Mouse (Mus musculus) ES-E14 (cell line): Measurements from ENCODE around the gene Smr3a. TPM values are rescaled to one million over a fixed set of nuclear protein-coding genes. Genes with fewer than 3 reads are reported as not detected.

Experiments
- DNase-seq: peaks from one replicate; pipeline ENCODE4 v3.0.0-alpha.2; 2013; ENCODE audit warnings: low read depth, low spot score
- H3K27ac ChIP-seq: 2 replicates; pipeline ENCODE4 v1.5.1; 2012; ENCODE audit warnings: low read depth, mild to moderate bottlenecking, low read length, moderate library complexity, mixed read lengths; ENCODE audit not compliant: poor library complexity, insufficient read depth, severe bottlenecking
- H3K36me3 ChIP-seq: 2 replicates; pipeline ENCODE4 v1.6.1; 2012; ENCODE audit warnings: mild to moderate bottlenecking, low read length, moderate library complexity, mixed read lengths; ENCODE audit not compliant: control insufficient read depth, poor library complexity, insufficient read depth, severe bottlenecking
- H3K4me1 ChIP-seq, 2 experiments: fragments of 150-350 bp in 1 of 2; sonication (generic) in 1 of 2; 2 replicates each; pipeline ENCODE4 v1.6.1; 2012; ENCODE audit warnings: low read length in 2 of 2, mild to moderate bottlenecking in 1 of 2, mixed read lengths in 1 of 2; ENCODE audit not compliant: control insufficient read depth in 2 of 2, insufficient read depth in 2 of 2, poor library complexity in 1 of 2
- H3K4me3 ChIP-seq, 2 experiments: fragments of 150-350 bp in 1 of 2; sonication (generic) in 1 of 2; 2 replicates each; pipeline ENCODE4 v1.5.1; 2012; ENCODE audit warnings: low read length in 2 of 2, low read depth in 1 of 2, mild to moderate bottlenecking in 1 of 2, mixed read lengths in 1 of 2; ENCODE audit not compliant: insufficient read depth in 1 of 2, poor library complexity in 1 of 2, severe bottlenecking in 1 of 2
- H3K9ac ChIP-seq: 2 replicates; pipeline ENCODE4 v1.6.1; 2012; ENCODE audit warnings: low read depth, mild to moderate bottlenecking, low read length, mixed read lengths; ENCODE audit not compliant: poor library complexity, insufficient read depth, severe bottlenecking
- H3K9me3 ChIP-seq: fragments of 150-350 bp; sonication (generic); 2 replicates; pipeline ENCODE4 v1.6.1; 2012; ENCODE audit warnings: low read depth, mild to moderate bottlenecking, low read length; ENCODE audit not compliant: control insufficient read depth, insufficient read depth
- CHD2 ChIP-seq: IDR thresholded peaks from 2 replicates; pipeline ENCODE4 v1.6.1; 2014; ENCODE audit warnings: mild to moderate bottlenecking, low read depth, low read length, inconsistent platforms
- HCFC1 ChIP-seq: IDR thresholded peaks from 2 replicates; pipeline ENCODE4 v1.6.1; 2012; ENCODE audit warnings: low read length, inconsistent platforms, borderline replicate concordance; ENCODE audit not compliant: insufficient read depth
- MAFK ChIP-seq: IDR thresholded peaks from 2 replicates; pipeline ENCODE4 v1.6.1; 2014; ENCODE audit warnings: mild to moderate bottlenecking, low read depth, low read length, inconsistent platforms; ENCODE audit not compliant: insufficient read depth
- ZC3H11A ChIP-seq: IDR thresholded peaks from 2 replicates; pipeline ENCODE4 v1.6.1; 2012; ENCODE audit warnings: low read depth, mild to moderate bottlenecking, inconsistent platforms, low read length, borderline replicate concordance
- ZNF384 ChIP-seq: IDR thresholded peaks from 2 replicates; pipeline ENCODE4 v1.6.1; 2012; ENCODE audit warnings: low read depth, low read length, inconsistent platforms
- in situ Hi-C, 2 experiments: fragments of 600-800 bp; cut with MboI; formaldehyde crosslinking; loops; one replicate each; pipeline ENCODE4 v1.15.1; 2025; ENCODE audit warnings: low sequenced_read_pairs in 2 of 2, inconsistent platforms in 1 of 2; ENCODE audit not compliant: unreplicated experiment in 2 of 2
- total RNA-seq: library from RNA; depleted of rRNA; stranded (reverse); fragments of 300-350 nt; gene quantifications from 2 replicates; pipeline ENCODE4 v1.2.3, GENCODE M21; 2012; rRNA removed

Smr3a gene
- not detected in 2 replicates for total RNA-seq

DNA sequence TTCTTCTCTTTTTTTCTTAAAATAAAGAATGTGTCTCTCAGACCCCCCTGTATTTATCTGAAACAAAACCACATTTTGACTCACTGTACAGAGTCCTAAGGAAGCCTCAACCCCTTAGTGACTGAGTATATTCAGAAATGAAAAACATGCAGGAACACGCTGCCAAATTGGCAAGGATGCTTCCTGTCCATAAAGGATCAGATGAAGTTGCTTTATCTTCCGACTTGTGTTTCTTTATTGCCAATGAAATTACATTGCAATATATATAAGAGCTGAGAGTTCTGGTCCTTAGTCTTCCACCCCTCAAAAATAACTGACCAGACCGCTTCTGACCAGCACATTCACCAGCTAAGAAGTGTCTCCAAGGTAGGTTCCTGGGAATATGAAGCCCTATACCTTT is at the start of gene Smr3a:
Gene Smr3a (plus strand): TSS at position 301 of the 400 bp plus-strand sequence.
- Histone ChIP-seq H3K27ac (no peak within 1 kb of the TSS), H3K9ac (no peak within 1 kb of the TSS), H3K9me3 (no peaks in the 10 kb centered on the region), H3K36me3 (no peaks in the 10 kb centered on the region), H3K4me3 (no peak within 1 kb of the TSS), H3K4me1 (peaks cover 0 to 3% of the 10 kb centered on the region in 2 experiments; a peak in 1 of 4 replicates)
- TF ChIP-seq ZNF384 (no peak), HCFC1 (no peak), ZC3H11A (no peak), MAFK (no peak), CHD2 (no peak)
- DNase-seq = no peak
- in situ Hi-C loops = no loop called here

- Histone ChIP-seq H3K9ac (no peak within 1 kb of the TSS), H3K4me3 (no peak within 1 kb of the TSS), H3K27ac (no peak within 1 kb of the TSS), H3K4me1 (peaks cover 0 to 2% of the 10 kb centered on the region in 2 experiments; a peak in 2 of 4 replicates), H3K36me3 (no peaks in the 10 kb centered on the region), H3K9me3 (no peaks in the 10 kb centered on the region)
- TF ChIP-seq HCFC1 (no peak), ZC3H11A (no peak), MAFK (no peak), CHD2 (no peak), ZNF384 (no peak)
- in situ Hi-C loops = no loop called here
- no peak for DNase-seq
Observed at GRCm38 (mm10) chr5:87969201-87969600, 33.1 kb upstream of the Smr3a start, which contains the start of the genes 2310003L06Rik and Gm28434. 2310003L06Rik (plus strand) TSS chr5:87969459. Gm28434 (plus strand) TSS chr5:87969517.

DNA sequence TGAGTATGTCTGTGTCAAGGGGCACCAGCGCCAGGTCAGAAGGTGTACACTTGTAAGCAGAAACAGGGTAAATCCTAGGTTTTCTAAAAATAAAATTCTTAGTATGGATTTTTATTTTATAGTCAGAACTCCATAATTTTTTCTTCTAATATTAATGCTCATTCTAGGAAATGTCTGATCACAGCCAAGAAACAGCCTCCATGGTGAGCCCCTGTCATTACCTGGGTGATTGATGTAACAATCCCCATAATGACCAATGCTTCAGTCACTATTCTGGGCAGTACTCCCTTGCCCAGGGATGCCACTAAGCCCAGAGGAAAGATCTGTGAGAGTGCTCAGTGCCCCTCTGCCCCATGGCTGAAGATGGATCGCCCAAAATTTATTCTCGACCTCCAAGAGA is 23.2 kb upstream of the Smr3a start, which contains the start of gene Cabs1:
Gene Cabs1 (plus strand): TSS at position 301 of the 400 bp plus-strand sequence.
- no peaks in the 10 kb centered on the region for H3K9me3 ChIP-seq
- in situ Hi-C loops = no loop called here
- no peaks in the 10 kb centered on the region for H3K4me1 ChIP-seq
- TF ChIP-seq HCFC1 (no peak), CHD2 (no peak), ZC3H11A (no peak), MAFK (no peak), ZNF384 (no peak)
- H3K36me3 ChIP-seq = no peaks in the 10 kb centered on the region
- no peak within 1 kb of the TSS for H3K27ac ChIP-seq
- no peak within 1 kb of the TSS for H3K9ac ChIP-seq
- no peak for DNase-seq
- H3K4me3 ChIP-seq = no peak within 1 kb of the TSS

DNA sequence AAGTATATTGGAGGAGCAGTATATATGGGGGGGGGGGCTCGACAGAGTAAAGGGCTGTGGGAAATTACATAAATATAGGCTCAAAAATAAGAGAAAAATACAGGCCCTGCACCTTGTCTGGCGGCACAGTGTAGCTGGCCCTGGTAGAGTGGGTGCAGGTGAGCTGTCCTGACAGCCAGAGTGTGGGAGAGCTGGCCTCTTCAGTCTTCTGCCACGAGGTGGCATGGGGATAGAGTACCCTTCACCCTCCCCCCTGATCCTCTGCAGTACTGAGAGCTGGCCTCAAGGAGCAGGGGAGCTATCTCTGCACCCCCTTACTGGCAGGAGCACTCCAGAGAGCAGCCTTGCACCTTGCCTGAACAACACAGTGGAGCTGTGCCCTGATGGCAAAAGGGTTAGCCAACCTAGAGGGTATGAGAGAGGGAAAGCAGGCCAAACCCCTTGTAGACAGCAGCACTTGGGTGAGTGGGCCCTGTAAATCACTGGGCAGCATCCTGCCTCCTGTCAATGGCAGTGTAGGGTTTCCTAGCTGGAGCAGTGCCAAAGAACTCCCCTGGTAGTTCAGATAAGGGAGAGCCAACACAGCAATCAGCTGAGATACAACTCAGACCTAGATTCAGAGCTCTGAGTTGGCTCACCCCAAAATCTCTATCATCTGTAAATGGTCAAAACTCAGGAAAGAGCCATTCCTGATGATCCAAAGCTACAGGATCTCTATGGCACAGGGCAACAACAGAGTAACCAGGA is 19.7 kb upstream of the Smr3a start:
- Histone ChIP-seq H3K4me3 (no peak overlapping the region), H3K36me3 (no peaks in the 10 kb centered on the region), H3K4me1 (no peaks in the 10 kb centered on the region), H3K27ac (no peak overlapping the region), H3K9ac (no peak overlapping the region), H3K9me3 (no peaks in the 10 kb centered on the region)
- DNase-seq = no peak
- TF ChIP-seq CHD2 (no peak), ZC3H11A (no peak), HCFC1 (no peak), ZNF384 (no peak), MAFK (no peak)
- in situ Hi-C loops = no loop called here

- H3K9ac ChIP-seq = no peak overlapping the region
- TF ChIP-seq HCFC1 (no peak), CHD2 (no peak), MAFK (no peak), ZNF384 (no peak), ZC3H11A (no peak)
- no peaks in the 10 kb centered on the region for H3K9me3 ChIP-seq
- in situ Hi-C loops = no loop called here
- DNase-seq = peak; percentile 19
- H3K27ac ChIP-seq = no peak overlapping the region
- H3K36me3 ChIP-seq = no peaks in the 10 kb centered on the region
- no peak overlapping the region for H3K4me3 ChIP-seq
- H3K4me1 ChIP-seq = peaks cover 2 to 3% of the 10 kb centered on the region in 2 experiments; a peak in 2 of 4 replicates
Observed at GRCm38 (mm10) chr5:88005241-88005640, 2.9 kb downstream of the Smr3a start.

Other genes with a start within 250 kb of the Smr3a start
- not detected in 2 replicates for gene Csn1s2a, start 228.0 kb upstream of the Smr3a start, total RNA-seq
- gene Csn1s2b, start 194.5 kb upstream of the Smr3a start, total RNA-seq = not detected in 2 replicates
- not detected in 2 replicates for gene Prr27, start 176.9 kb upstream of the Smr3a start, total RNA-seq
- not detected in 2 replicates for gene Odam, start 117.5 kb upstream of the Smr3a start, total RNA-seq
- 1.6 and 2.2 TPM in 2 replicates for gene Csn3, start 77.0 kb upstream of the Smr3a start, total RNA-seq
- gene 2310003L06Rik, start 33.1 kb upstream of the Smr3a start, total RNA-seq = 1.3 and 2.7 TPM in 2 replicates
- gene Gm28434, start 33.0 kb upstream of the Smr3a start, total RNA-seq = not detected in 2 replicates
- gene Cabs1, start 23.1 kb upstream of the Smr3a start, total RNA-seq = 0.42 and 0.45 TPM in 2 replicates
- gene Smr2, start 84.0 kb downstream of the Smr3a start, total RNA-seq = not detected in 2 replicates
- gene Gm11116, start 109.0 kb downstream of the Smr3a start, total RNA-seq = not detected in 2 replicates
- not detected in 2 replicates for gene Gm11115, start 151.6 kb downstream of the Smr3a start, total RNA-seq